Mouse (Mus musculus): ENCODE measurements around the gene Gal3st3. TPM values are rescaled to one million over a fixed set of nuclear protein-coding genes. Genes with fewer than 3 reads are reported as not detected.
"Not testable (repeated sequence)": the region's sequence is repeated elsewhere in the genome, so short reads cannot be mapped to it uniquely, and the experiment has no call there.

Gene Gal3st3
- polyA plus RNA-seq, 1 experiment from 2014 or later: 6.1 TPM

- no peaks in the 10 kb centered on the region for H3K9me3 ChIP-seq
- no peak overlapping the region for H3K27ac ChIP-seq
- no peak for ATAC-seq (ENCODE audit: insufficient number of reproducible peaks, insufficient read depth, low FRiP score, low TSS enrichment, low read depth)
- H3K36me3 ChIP-seq: no peaks in the 10 kb centered on the region
- peaks cover 31% of the 10 kb centered on the region for H3K27me3 ChIP-seq
- peak overlapping the region; percentile 42 for H3K4me3 ChIP-seq (replicated peaks)
- H3K4me1 ChIP-seq (replicated peaks): peaks cover 6% of the 10 kb centered on the region; the same call in 1 of the 2 replicates
- H3K9ac ChIP-seq (replicated peaks): peak overlapping the region; percentile 58
- H3K4me2 ChIP-seq: peak overlapping the region; percentile 72
- 5% methylated on average over 34 of the region's 34 CpGs for WGBS
Measured at GRCm38 (mm10) chr19:5348526-5349501, 50.7 kb downstream of the Gal3st3 start.

- Histone ChIP-seq H3K4me2 (peak within 1 kb of the TSS; percentile 72), H3K4me3 (replicated peaks) (peak within 1 kb of the TSS; percentile 42), H3K27me3 (peaks cover 31% of the 10 kb centered on the region), H3K9ac (replicated peaks) (peak within 1 kb of the TSS; percentile 58)
- not testable (repeated sequence) for H3K36me3 ChIP-seq; H3K9me3 ChIP-seq; H3K27ac ChIP-seq; H3K4me1 ChIP-seq (replicated peaks); ATAC-seq (ENCODE audit: insufficient number of reproducible peaks, insufficient read depth, low FRiP score, low TSS enrichment, low read depth)
- WGBS: 58% methylated on average over 6 of the region's 6 CpGs
Measured at GRCm38 (mm10) chr19:5349502-5349873, 51.4 kb downstream of the Gal3st3 start, which contains the start of gene Cst6. Gene Cst6, minus strand, starts transcription at chr19:5349574.

GRCm38 (mm10) chr19:5353609-5354008 is 55.5 kb downstream of the Gal3st3 start:
- no peak overlapping the region for H3K27ac ChIP-seq
- WGBS: 89% methylated on average over 2 of the region's 2 CpGs
- no peak overlapping the region for H3K4me2 ChIP-seq
- H3K4me3 ChIP-seq (replicated peaks): no peak overlapping the region
- no peak for ATAC-seq (ENCODE audit: insufficient number of reproducible peaks, insufficient read depth, low FRiP score, low TSS enrichment, low read depth)
- H3K36me3 ChIP-seq: no peaks in the 10 kb centered on the region
- H3K27me3 ChIP-seq: peaks cover 19% of the 10 kb centered on the region
- no peaks in the 10 kb centered on the region for H3K9me3 ChIP-seq
- H3K4me1 ChIP-seq (replicated peaks): peaks cover 6% of the 10 kb centered on the region; the same call in 1 of the 2 replicates
- H3K9ac ChIP-seq (replicated peaks): no peak overlapping the region

- no peak for ATAC-seq (ENCODE audit: insufficient number of reproducible peaks, insufficient read depth, low FRiP score, low TSS enrichment, low read depth)
- no peaks in the 10 kb centered on the region for H3K9me3 ChIP-seq
- no peak overlapping the region for H3K27ac ChIP-seq
- no peaks in the 10 kb centered on the region for H3K4me1 ChIP-seq (replicated peaks)
- no peak overlapping the region for H3K4me3 ChIP-seq (replicated peaks)
- H3K27me3 ChIP-seq: no peaks in the 10 kb centered on the region
- WGBS: no CpG with 5 or more reads among the region's 1 CpGs
- no peaks in the 10 kb centered on the region for H3K36me3 ChIP-seq
- no peak overlapping the region for H3K4me2 ChIP-seq
- H3K9ac ChIP-seq (replicated peaks): no peak overlapping the region
Measured at GRCm38 (mm10) chr19:5356080-5356479, 57.9 kb downstream of the Gal3st3 start.

Other genes starting within 250 kb of the Gal3st3 start
- gene Rin1, start 247.8 kb upstream of the Gal3st3 start, polyA plus RNA-seq (2016; fragmentation: Nextera tagmentation; extraction: Ambion mirVana): 2.4 and 2.5 TPM in 2 replicates
- gene Cd248, start 230.3 kb upstream of the Gal3st3 start, polyA plus RNA-seq (2016; fragmentation: Nextera tagmentation; extraction: Ambion mirVana): 30.6 and 38.1 TPM in 2 replicates
- gene Tmem151a, start 212.8 kb upstream of the Gal3st3 start, polyA plus RNA-seq (2016; fragmentation: Nextera tagmentation; extraction: Ambion mirVana): 2.3 and 2.8 TPM in 2 replicates
- 60.7 and 69.4 TPM in 2 replicates for gene Yif1a, start 209.8 kb upstream of the Gal3st3 start, polyA plus RNA-seq (2016; fragmentation: Nextera tagmentation; extraction: Ambion mirVana)
- 43.0 and 46.3 TPM in 2 replicates for gene Cnih2, start 199.8 kb upstream of the Gal3st3 start, polyA plus RNA-seq (2016; fragmentation: Nextera tagmentation; extraction: Ambion mirVana)
- 237 and 239 TPM in 2 replicates for gene Rab1b, start 191.3 kb upstream of the Gal3st3 start, polyA plus RNA-seq (2016; fragmentation: Nextera tagmentation; extraction: Ambion mirVana)
- 28.1 and 32.1 TPM in 2 replicates for gene Klc2, start 179.8 kb upstream of the Gal3st3 start, polyA plus RNA-seq (2016; fragmentation: Nextera tagmentation; extraction: Ambion mirVana)
- gene Pacs1, start 25.2 kb upstream of the Gal3st3 start, polyA plus RNA-seq (2016; fragmentation: Nextera tagmentation; extraction: Ambion mirVana): 25.9 and 32.2 TPM in 2 replicates
- gene Sf3b2, start 2.9 kb upstream of the Gal3st3 start, polyA plus RNA-seq (2016; fragmentation: Nextera tagmentation; extraction: Ambion mirVana): 380 and 389 TPM in 2 replicates
- gene Catsper1, start 37.4 kb downstream of the Gal3st3 start, polyA plus RNA-seq (2016; fragmentation: Nextera tagmentation; extraction: Ambion mirVana): not detected in 2 replicates
- gene Cst6, start 51.2 kb downstream of the Gal3st3 start, polyA plus RNA-seq (2016; fragmentation: Nextera tagmentation; extraction: Ambion mirVana): 1.4 and 1.9 TPM in 2 replicates
- gene Eif1ad, start 68.4 kb downstream of the Gal3st3 start, polyA plus RNA-seq (2016; fragmentation: Nextera tagmentation; extraction: Ambion mirVana): 68.6 and 73.5 TPM in 2 replicates
- gene Banf1, start 68.8 kb downstream of the Gal3st3 start, polyA plus RNA-seq (2016; fragmentation: Nextera tagmentation; extraction: Ambion mirVana): 453 and 465 TPM in 2 replicates
- gene Sart1, start 90.4 kb downstream of the Gal3st3 start, polyA plus RNA-seq (2016; fragmentation: Nextera tagmentation; extraction: Ambion mirVana): 111 and 118 TPM in 2 replicates
- gene Tsga10ip, start 104.2 kb downstream of the Gal3st3 start, polyA plus RNA-seq (2016; fragmentation: Nextera tagmentation; extraction: Ambion mirVana): 0.20 TPM in 2 replicates
- 310 and 324 TPM in 2 replicates for gene Drap1, start 126.6 kb downstream of the Gal3st3 start, polyA plus RNA-seq (2016; fragmentation: Nextera tagmentation; extraction: Ambion mirVana)
- 65.0 and 69.1 TPM in 2 replicates for gene AI837181, start 126.8 kb downstream of the Gal3st3 start, polyA plus RNA-seq (2016; fragmentation: Nextera tagmentation; extraction: Ambion mirVana)
- gene Fosl1, start 149.2 kb downstream of the Gal3st3 start, polyA plus RNA-seq (2016; fragmentation: Nextera tagmentation; extraction: Ambion mirVana): not detected in 2 replicates
- gene Ccdc85b, start 159.6 kb downstream of the Gal3st3 start, polyA plus RNA-seq (2016; fragmentation: Nextera tagmentation; extraction: Ambion mirVana): 10.4 and 10.8 TPM in 2 replicates
- gene Fibp, start 162.3 kb downstream of the Gal3st3 start, polyA plus RNA-seq (2016; fragmentation: Nextera tagmentation; extraction: Ambion mirVana): 130 and 140 TPM in 2 replicates
- gene Ctsw, start 170.2 kb downstream of the Gal3st3 start, polyA plus RNA-seq (2016; fragmentation: Nextera tagmentation; extraction: Ambion mirVana): 2.2 and 2.9 TPM in 2 replicates
- 138 and 139 TPM in 2 replicates for gene Efemp2, start 175.6 kb downstream of the Gal3st3 start, polyA plus RNA-seq (2016; fragmentation: Nextera tagmentation; extraction: Ambion mirVana)
- gene Mus81, start 190.1 kb downstream of the Gal3st3 start, polyA plus RNA-seq (2016; fragmentation: Nextera tagmentation; extraction: Ambion mirVana): 43.4 and 43.7 TPM in 2 replicates
- gene Cfl1, start 192.1 kb downstream of the Gal3st3 start, polyA plus RNA-seq (2016; fragmentation: Nextera tagmentation; extraction: Ambion mirVana): 2,525 and 2,543 TPM in 2 replicates
- gene 1700020D05Rik, start 205.5 kb downstream of the Gal3st3 start, polyA plus RNA-seq (2016; fragmentation: Nextera tagmentation; extraction: Ambion mirVana): 0.20 and 0.42 TPM in 2 replicates
- 9.3 and 10.1 TPM in 2 replicates for gene Snx32, start 212.2 kb downstream of the Gal3st3 start, polyA plus RNA-seq (2016; fragmentation: Nextera tagmentation; extraction: Ambion mirVana)